Mouse (Mus musculus): Measurements from ENCODE around the gene Kcnk6. TPM values are rescaled to one million over a fixed set of nuclear protein-coding genes. Genes with fewer than 3 reads are reported as not detected.
A peak's percentile ranks its signal among the peaks of the same experiment; 100 is the strongest.

The Kcnk6 gene
- total and polyA plus RNA-seq, 2 experiments = 1.7 to 5.3 TPM

GRCm38 (mm10) chr7:29180854-29181236, 51.5 kb downstream of the Kcnk6 start:
- Histone ChIP-seq H3K4me3 (ENCODE audit: insufficient read depth, low read depth, low read length) (no peak overlapping the region; the same call in 1 of the 2 replicates), H3K4me1 (ENCODE audit: control insufficient read depth, insufficient read depth, low read length) (peaks cover 10% of the 10 kb centered on the region), H3K36me3 (ENCODE audit: control insufficient read depth, insufficient read depth, low read length) (peaks cover 7% of the 10 kb centered on the region; the same call in 1 of the 2 replicates), H3K27me3 (ENCODE audit: control insufficient read depth, insufficient read depth, low read length) (no peaks in the 10 kb centered on the region), H3K9ac (ENCODE audit: low read depth, low read length) (no peak overlapping the region), H3K27ac (replicated peaks; ENCODE audit: insufficient read depth, low read depth, low read length) (no peak overlapping the region), H3K79me2 (ENCODE audit: control insufficient read depth, insufficient read depth, low read length) (peaks cover 10% of the 10 kb centered on the region; the same call in 1 of the 2 replicates)
- WGBS = 42% methylated on average over 5 of the region's 5 CpGs
- DNase-seq (ENCODE audit: extremely low read depth, low read depth, low spot score) = no peak
- TF ChIP-seq POLR2A (IDR thresholded peaks at IDR 0.05; ENCODE audit: extremely low read depth, insufficient read depth, low read length) = no peak
- TF ChIP-seq CTCF (IDR thresholded peaks at IDR 0.05; ENCODE audit: low read depth, low read length) = no peak

DNA sequence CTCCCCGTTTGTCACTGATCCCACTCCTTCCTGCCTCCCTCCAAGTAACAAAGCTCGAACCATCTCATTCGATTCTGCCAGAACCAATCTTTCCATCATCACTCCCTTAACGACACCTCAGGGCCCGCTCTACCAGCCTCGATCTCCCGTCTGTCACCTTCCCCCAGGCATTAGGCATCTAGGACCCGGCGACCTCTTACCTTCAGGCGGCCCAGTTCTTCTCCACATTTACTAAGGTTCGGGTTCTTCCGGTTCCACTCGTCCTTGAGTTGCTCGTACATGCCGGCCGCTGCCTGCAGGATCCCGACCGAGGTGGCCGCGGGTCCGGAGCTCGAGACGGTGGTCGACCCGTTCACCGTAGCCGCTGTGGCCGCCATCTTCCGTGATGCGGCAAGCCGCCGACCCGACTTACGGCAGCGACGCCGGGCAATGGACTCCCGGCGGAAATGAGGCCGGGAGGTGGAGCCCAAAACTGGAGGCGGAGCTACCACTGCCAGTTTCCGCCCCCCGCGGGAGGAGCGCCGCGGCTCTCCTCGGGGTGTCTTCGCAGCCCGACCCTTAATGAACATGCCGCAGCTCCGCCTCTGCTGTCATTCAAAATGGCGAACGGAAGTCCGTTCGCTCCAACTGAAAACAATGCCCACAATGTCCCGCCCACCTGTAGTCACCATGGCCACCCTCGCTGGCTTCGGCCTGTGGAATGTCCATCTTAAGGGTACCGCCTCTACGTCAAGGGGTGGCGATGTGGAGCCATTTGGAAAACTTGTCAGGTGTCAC, 52.0 kb downstream of the Kcnk6 start, which contains the start of gene Psmd8:
TSS of gene Psmd8 (minus strand) at position 625 of the 777 bp plus-strand sequence.
- Histone ChIP-seq H3K36me3 (ENCODE audit: control insufficient read depth, insufficient read depth, low read length) (peaks cover 13% of the 10 kb centered on the region; the same call in 1 of the 2 replicates), H3K9ac (ENCODE audit: low read depth, low read length) (peak within 1 kb of the TSS; percentile 86), H3K4me1 (ENCODE audit: control insufficient read depth, insufficient read depth, low read length) (peaks cover 10% of the 10 kb centered on the region), H3K4me3 (ENCODE audit: insufficient read depth, low read depth, low read length) (peak within 1 kb of the TSS; percentile 79), H3K27ac (replicated peaks; ENCODE audit: insufficient read depth, low read depth, low read length) (peak within 1 kb of the TSS; percentile 53), H3K79me2 (ENCODE audit: control insufficient read depth, insufficient read depth, low read length) (peaks cover 10% of the 10 kb centered on the region; the same call in 1 of the 2 replicates), H3K27me3 (ENCODE audit: control insufficient read depth, insufficient read depth, low read length) (no peaks in the 10 kb centered on the region)
- WGBS = under 1% methylated on average over 62 of the region's 62 CpGs
- TF ChIP-seq CTCF (IDR thresholded peaks at IDR 0.05; ENCODE audit: low read depth, low read length) (peak; percentile 47), POLR2A (IDR thresholded peaks at IDR 0.05; ENCODE audit: extremely low read depth, insufficient read depth, low read length) (peak; percentile 88)
- peak; percentile 94 for DNase-seq (ENCODE audit: extremely low read depth, low read depth, low spot score)

GRCm38 (mm10) chr7:29179323-29179722, 53.0 kb downstream of the Kcnk6 start:
- DNase-seq (ENCODE audit: extremely low read depth, low read depth, low spot score) = peak; percentile 36
- H3K79me2 ChIP-seq (ENCODE audit: control insufficient read depth, insufficient read depth, low read length) = peaks cover 10% of the 10 kb centered on the region; the same call in 1 of the 2 replicates
- no peaks in the 10 kb centered on the region for H3K27me3 ChIP-seq (ENCODE audit: control insufficient read depth, insufficient read depth, low read length)
- H3K4me3 ChIP-seq (ENCODE audit: insufficient read depth, low read depth, low read length) = 0 out of 2 replicates have a peak overlapping the region, but pooled peaks have one; percentile 37
- H3K9ac ChIP-seq (ENCODE audit: low read depth, low read length) = no peak overlapping the region
- WGBS = 16% methylated on average over 7 of the region's 7 CpGs
- no peak overlapping the region for H3K27ac ChIP-seq (replicated peaks; ENCODE audit: insufficient read depth, low read depth, low read length)
- peaks cover 10% of the 10 kb centered on the region for H3K4me1 ChIP-seq (ENCODE audit: control insufficient read depth, insufficient read depth, low read length)
- H3K36me3 ChIP-seq (ENCODE audit: control insufficient read depth, insufficient read depth, low read length) = peaks cover 14% of the 10 kb centered on the region
- TF ChIP-seq POLR2A (IDR thresholded peaks at IDR 0.05; ENCODE audit: extremely low read depth, insufficient read depth, low read length) (no peak), CTCF (IDR thresholded peaks at IDR 0.05; ENCODE audit: low read depth, low read length) (no peak)

GRCm38 (mm10) chr7:29178106-29178505, 54.2 kb downstream of the Kcnk6 start:
- WGBS = 81% methylated on average over 4 of the region's 4 CpGs
- no peak for DNase-seq (ENCODE audit: extremely low read depth, low read depth, low spot score)
- H3K36me3 ChIP-seq (ENCODE audit: control insufficient read depth, insufficient read depth, low read length) = peaks cover 18% of the 10 kb centered on the region

DNA sequence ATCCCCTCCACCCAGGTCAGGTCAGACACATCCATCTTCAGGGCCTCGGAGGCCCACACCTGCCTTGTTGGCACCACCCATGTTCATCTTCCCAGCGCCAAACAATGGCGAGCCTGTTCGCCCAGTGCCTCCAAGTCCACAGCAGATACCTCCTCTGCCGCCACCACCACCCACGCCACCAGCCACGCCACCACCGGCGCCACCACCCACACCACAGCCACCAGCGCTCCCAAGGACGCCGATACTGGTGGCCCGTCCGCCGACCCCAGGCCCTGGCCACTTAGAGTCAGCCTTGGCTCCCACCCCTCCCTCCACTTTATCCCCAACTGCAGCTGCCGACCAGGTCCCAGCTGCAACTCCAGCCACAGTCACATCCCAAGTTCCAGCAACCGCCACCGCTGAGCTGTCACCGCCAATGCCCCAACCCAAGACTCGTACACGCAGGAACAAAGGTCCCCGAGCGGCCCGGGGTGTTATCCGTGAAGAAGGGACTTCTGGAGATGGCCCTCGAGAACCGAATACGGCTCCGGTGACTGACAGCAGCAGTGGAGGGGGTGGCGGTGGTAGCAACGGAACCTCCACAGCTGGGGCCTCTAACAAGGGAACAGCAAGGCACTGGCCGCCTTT, 59.8 kb downstream of the Kcnk6 start:
- H3K27ac ChIP-seq (replicated peaks; ENCODE audit: insufficient read depth, low read depth, low read length) = no peak overlapping the region
- 0 out of 2 replicates have a peak, but pooled peaks cover 2% of the 10 kb centered on the region for H3K27me3 ChIP-seq (ENCODE audit: control insufficient read depth, insufficient read depth, low read length)
- WGBS = 72% methylated on average over 32 of the region's 32 CpGs
- no peak overlapping the region for H3K9ac ChIP-seq (ENCODE audit: low read depth, low read length)
- H3K79me2 ChIP-seq (ENCODE audit: control insufficient read depth, insufficient read depth, low read length) = no peaks in the 10 kb centered on the region
- peaks cover 18% of the 10 kb centered on the region for H3K36me3 ChIP-seq (ENCODE audit: control insufficient read depth, insufficient read depth, low read length)
- no peak for TF ChIP-seq CTCF (IDR thresholded peaks at IDR 0.05; ENCODE audit: low read depth, low read length)
- no peak for TF ChIP-seq POLR2A (IDR thresholded peaks at IDR 0.05; ENCODE audit: extremely low read depth, insufficient read depth, low read length)
- peaks cover 6% of the 10 kb centered on the region for H3K4me1 ChIP-seq (ENCODE audit: control insufficient read depth, insufficient read depth, low read length)
- no peak overlapping the region for H3K4me3 ChIP-seq (ENCODE audit: insufficient read depth, low read depth, low read length)
- DNase-seq (ENCODE audit: extremely low read depth, low read depth, low spot score) = no peak

More at GRCm38 (mm10) chr7:29178106-29178505, 54.2 kb downstream of the Kcnk6 start:
- Histone ChIP-seq H3K27me3 (ENCODE audit: control insufficient read depth, insufficient read depth, low read length) (no peaks in the 10 kb centered on the region), H3K27ac (replicated peaks; ENCODE audit: insufficient read depth, low read depth, low read length) (no peak overlapping the region), H3K79me2 (ENCODE audit: control insufficient read depth, insufficient read depth, low read length) (peaks cover 10% of the 10 kb centered on the region; the same call in 1 of the 2 replicates), H3K9ac (ENCODE audit: low read depth, low read length) (no peak overlapping the region), H3K4me3 (ENCODE audit: insufficient read depth, low read depth, low read length) (no peak overlapping the region), H3K4me1 (ENCODE audit: control insufficient read depth, insufficient read depth, low read length) (peaks cover 10% of the 10 kb centered on the region)
- no peak for TF ChIP-seq CTCF (IDR thresholded peaks at IDR 0.05; ENCODE audit: low read depth, low read length)
- TF ChIP-seq POLR2A (IDR thresholded peaks at IDR 0.05; ENCODE audit: extremely low read depth, insufficient read depth, low read length) = no peak

Other genes with a start within 250 kb of the Kcnk6 start
- 0.07 and 0.46 TPM in 2 replicates for gene Ryr1, start 107.3 kb downstream of the Kcnk6 start, total RNA-seq (2014; rRNA removed)
- 0.01 TPM in 2 replicates for gene Ryr1, start 107.3 kb downstream of the Kcnk6 start, polyA plus RNA-seq (2012; rRNA removed)
- under 0.01 and 0.07 TPM in 2 replicates for gene Rasgrp4, start 97.7 kb downstream of the Kcnk6 start, total RNA-seq (2014; rRNA removed)
- 0.41 and 0.69 TPM in 2 replicates for gene Rasgrp4, start 97.7 kb downstream of the Kcnk6 start, polyA plus RNA-seq (2012; rRNA removed)
- gene Fam98c, start 76.3 kb downstream of the Kcnk6 start, total RNA-seq (2014; rRNA removed) = 5.1 and 5.4 TPM in 2 replicates
- gene Fam98c, start 76.3 kb downstream of the Kcnk6 start, polyA plus RNA-seq (2012; rRNA removed) = 12.5 and 19.3 TPM in 2 replicates
- gene Ggn, start 62.3 kb downstream of the Kcnk6 start, total RNA-seq (2014; rRNA removed) = 0.07 TPM in 1 of 2 replicates, not detected in the other
- gene Ggn, start 62.3 kb downstream of the Kcnk6 start, polyA plus RNA-seq (2012; rRNA removed) = 0.18 TPM in 1 of 2 replicates, not detected in the other
- gene Spred3, start 62.1 kb downstream of the Kcnk6 start, total RNA-seq (2014; rRNA removed) = 0.18 and 0.20 TPM in 2 replicates
- gene Spred3, start 62.1 kb downstream of the Kcnk6 start, polyA plus RNA-seq (2012; rRNA removed) = 0.35 and 0.40 TPM in 2 replicates
- 195 and 217 TPM in 2 replicates for gene Psmd8, start 51.8 kb downstream of the Kcnk6 start, total RNA-seq (2014; rRNA removed)
- 119 and 132 TPM in 2 replicates for gene Psmd8, start 51.8 kb downstream of the Kcnk6 start, polyA plus RNA-seq (2012; rRNA removed)
- gene Catsperg1, start 18.5 kb downstream of the Kcnk6 start, total RNA-seq (2014; rRNA removed) = 0.27 and 0.28 TPM in 2 replicates
- gene Catsperg1, start 18.5 kb downstream of the Kcnk6 start, polyA plus RNA-seq (2012; rRNA removed) = 0.12 and 0.24 TPM in 2 replicates
- gene Yif1b, start 5.8 kb upstream of the Kcnk6 start, total RNA-seq (2014; rRNA removed) = 40.7 and 59.9 TPM in 2 replicates
- gene Yif1b, start 5.8 kb upstream of the Kcnk6 start, polyA plus RNA-seq (2012; rRNA removed) = 132 and 143 TPM in 2 replicates
- gene 2200002D01Rik, start 16.0 kb upstream of the Kcnk6 start, total RNA-seq (2014; rRNA removed) = 2.3 and 6.9 TPM in 2 replicates
- gene 2200002D01Rik, start 16.0 kb upstream of the Kcnk6 start, polyA plus RNA-seq (2012; rRNA removed) = 5.2 and 7.4 TPM in 2 replicates
- 24.8 and 28.9 TPM in 2 replicates for gene Spint2, start 49.4 kb upstream of the Kcnk6 start, total RNA-seq (2014; rRNA removed)
- gene Spint2, start 49.4 kb upstream of the Kcnk6 start, polyA plus RNA-seq (2012; rRNA removed) = 120 and 133 TPM in 2 replicates
- gene Ppp1r14a, start 56.8 kb upstream of the Kcnk6 start, total RNA-seq (2014; rRNA removed) = 1.0 and 1.7 TPM in 2 replicates
- 5.0 and 11.3 TPM in 2 replicates for gene Ppp1r14a, start 56.8 kb upstream of the Kcnk6 start, polyA plus RNA-seq (2012; rRNA removed)
- 0.13 TPM in 1 of 2 replicates, not detected in the other for gene Dpf1, start 71.4 kb upstream of the Kcnk6 start, total RNA-seq (2014; rRNA removed)
- gene Dpf1, start 71.4 kb upstream of the Kcnk6 start, polyA plus RNA-seq (2012; rRNA removed) = 0.05 and 0.28 TPM in 2 replicates